Mouse (Mus musculus): ENCODE data around the gene Wfdc18.

DNA sequence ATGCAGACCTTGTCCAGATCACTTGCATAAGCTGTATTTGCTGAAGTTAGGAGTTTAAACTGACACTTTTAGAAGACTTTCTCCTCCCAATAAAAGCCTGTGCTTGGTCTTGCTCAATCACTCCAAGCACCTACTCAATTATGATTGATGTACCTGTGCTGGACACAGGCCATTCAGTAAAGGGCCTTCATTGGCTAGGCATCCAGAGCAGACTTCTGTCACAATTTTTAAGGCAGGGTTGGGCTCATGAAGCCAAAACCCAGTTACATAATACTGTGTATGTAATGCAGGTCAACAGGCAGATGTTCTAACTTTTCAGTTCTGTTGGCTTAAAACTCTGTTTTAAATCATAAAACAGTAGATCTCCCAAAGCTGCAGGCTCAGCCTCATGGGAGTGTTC lies 12.0 kb downstream of the Wfdc18 start:
- TF ChIP-seq ZC3H11A (IDR thresholded peaks at IDR 0.05; ENCODE audit: borderline replicate concordance, low read depth, low read length): no peak
- no peak for TF ChIP-seq MAFK (IDR thresholded peaks at IDR 0.05; ENCODE audit: insufficient read depth, low read depth, low read length)
- TF ChIP-seq CHD2 (IDR thresholded peaks at IDR 0.05; ENCODE audit: low read depth, low read length): no peak

All from ES-E14 (cell line).